ENCODE assay signal across 7 mouse cellular contexts in genomic region chr17:32788094-32788559, GRCm38 (mm10). TPM values are rescaled to one million over a fixed set of nuclear protein-coding genes. Genes with fewer than 3 reads are reported as not detected.
DNase-seq lines count a peak whose midpoint lies in the region; ATAC-seq lines count a peak whose summit lies in the region.

Gene Zfp871, minus strand, starts transcription at chr17:32788287.

- no peaks in the 10 kb centered on the region for H3K4me1 ChIP-seq in embryonic facial prominence, embryonic 11.5 days (ENCODE audit: control insufficient read depth, insufficient read depth, low read length)
- H3K4me1 ChIP-seq in limb, embryonic 10.5 days: peaks cover 21% of the 10 kb centered on the region
- H3K4me1 ChIP-seq in midbrain, embryonic 13.5 days (replicated peaks): peaks cover 28% of the 10 kb centered on the region

- peak within 1 kb of the TSS; percentile 40 for H3K4me2 ChIP-seq in embryonic facial prominence, embryonic 11.5 days (ENCODE audit: low read depth, low read length)
- H3K4me2 ChIP-seq in midbrain, embryonic 13.5 days (replicated peaks): peak within 1 kb of the TSS; percentile 73

- peak within 1 kb of the TSS; percentile 90 for H3K4me3 ChIP-seq in embryonic facial prominence, embryonic 11.5 days (ENCODE audit: low read depth, low read length)
- H3K4me3 ChIP-seq in limb, embryonic 10.5 days: peak within 1 kb of the TSS; percentile 94
- peak within 1 kb of the TSS; percentile 92 for H3K4me3 ChIP-seq in midbrain, embryonic 13.5 days (replicated peaks)

- H3K36me3 ChIP-seq in embryonic facial prominence, embryonic 11.5 days (replicated peaks; ENCODE audit: control insufficient read depth, insufficient read depth, low read depth, low read length): no peaks in the 10 kb centered on the region; the same call in none of the 2 replicates
- H3K36me3 ChIP-seq in limb, embryonic 10.5 days: peaks cover 35% of the 10 kb centered on the region
- H3K36me3 ChIP-seq in midbrain, embryonic 13.5 days: peaks cover 20% of the 10 kb centered on the region

- no peaks in the 10 kb centered on the region for H3K9me3 ChIP-seq in embryonic facial prominence, embryonic 11.5 days (replicated peaks; ENCODE audit: control insufficient read depth, low read length)
- no peaks in the 10 kb centered on the region for H3K9me3 ChIP-seq in limb, embryonic 10.5 days (replicated peaks)
- H3K9me3 ChIP-seq in midbrain, embryonic 13.5 days: no peaks in the 10 kb centered on the region

- ATAC-seq in embryonic facial prominence, embryonic 11.5 days (replicated peaks; ENCODE audit: insufficient number of reproducible peaks, low FRiP score, low TSS enrichment, low read depth): peak; percentile 95
- ATAC-seq in granulocyte monocyte progenitor cell, adult 5-6 weeks (replicated peaks; ENCODE audit: poor library complexity, severe bottlenecking): peak; percentile 96
- peak; percentile 98 for ATAC-seq in midbrain, embryonic 13.5 days

- peak within 1 kb of the TSS; percentile 92 for H3K9ac ChIP-seq in embryonic facial prominence, embryonic 11.5 days (replicated peaks; ENCODE audit: low read length)
- peak within 1 kb of the TSS; percentile 97 for H3K9ac ChIP-seq in midbrain, embryonic 13.5 days (replicated peaks)

- under 1% methylated on average over 22 of the region's 22 CpGs for WGBS in embryonic facial prominence, embryonic 11.5 days
- under 1% methylated on average over 22 of the region's 22 CpGs for WGBS in limb, embryonic 10.5 days
- WGBS in midbrain, embryonic 13.5 days: 1% methylated on average over 22 of the region's 22 CpGs

- H3K27ac ChIP-seq in embryonic facial prominence, embryonic 11.5 days (replicated peaks; ENCODE audit: low read depth, low read length): peak within 1 kb of the TSS; percentile 85
- peak within 1 kb of the TSS; percentile 94 for H3K27ac ChIP-seq in limb, embryonic 10.5 days
- peak within 1 kb of the TSS; percentile 94 for H3K27ac ChIP-seq in midbrain, embryonic 13.5 days

- H3K27me3 ChIP-seq in embryonic facial prominence, embryonic 11.5 days (ENCODE audit: control insufficient read depth, insufficient read depth, low read length): no peaks in the 10 kb centered on the region
- H3K27me3 ChIP-seq in limb, embryonic 10.5 days (ENCODE audit: low read depth, poor library complexity, severe bottlenecking): no peaks in the 10 kb centered on the region
- H3K27me3 ChIP-seq in midbrain, embryonic 13.5 days: no peaks in the 10 kb centered on the region

- peak; percentile 91 for DNase-seq in adrenal gland, postnatal 14 days
- DNase-seq in embryonic facial prominence, embryonic 11.5 days (ENCODE audit: low spot score): peak; percentile 94
- DNase-seq in kidney, adult 11 months: peak; percentile 92
- peak; percentile 80 for DNase-seq in limb, embryonic 10.5 days (ENCODE audit: low spot score)
- DNase-seq in spleen, adult 12 weeks (ENCODE audit: low spot score): peak; percentile 78

RNA-seq across cellular contexts. Expression of gene Zfp871, which starts in this region (rescaled TPM):
- 42.6 and 44.5 TPM in 2 replicates for total RNA-seq in adrenal gland, postnatal 14 days (2021)
- 25.6 and 33.8 TPM in 2 replicates for polyA plus RNA-seq in embryonic facial prominence, embryonic 11.5 days (2014; fragmentation: Nextera tagmentation; extraction: Ambion mirVana)
- total RNA-seq in granulocyte monocyte progenitor cell, adult 5-6 weeks (2014; fragmentation: Nextera tagmentation): 31.1 and 57.1 TPM in 2 replicates
- total RNA-seq in granulocyte monocyte progenitor cell, adult 5-6 weeks (2017): 17.7 and 26.1 TPM in 2 replicates
- 36.7 and 46.7 TPM in 2 replicates for polyA plus RNA-seq in limb, embryonic 10.5 days (2016; fragmentation: Nextera tagmentation; extraction: Ambion mirVana)
- polyA plus RNA-seq in midbrain, embryonic 13.5 days (2015; fragmentation: Nextera tagmentation; extraction: Ambion mirVana): 44.6 and 54.4 TPM in 2 replicates

Comparison
In these comparisons a context has a peak if more than half of its experiments do, and no peak if none do; other contexts are left out.
1. Peak in every context shown above with its lines: DNase-seq, ATAC-seq, H3K4me3 ChIP-seq and H3K27ac ChIP-seq.